Mouse (Mus musculus) forebrain, embryonic 14.5 days (tissue): ENCODE results near the gene Tpbg. TPM values are rescaled to one million over a fixed set of nuclear protein-coding genes. Genes with fewer than 3 reads are reported as not detected.
A peak's percentile ranks its signal among the peaks of the same experiment; 100 is the strongest.

Source experiments
- ATAC-seq: fragments of 200-750 bp; cut with Nextera tagmentation; 2 replicates; pipeline ENCODE4 v1.8.0; 2017; ENCODE audit warnings: mild to moderate bottlenecking, moderate library complexity
- DNase-seq: peaks from one replicate; pipeline ENCODE4 v3.0.0-alpha.2; 2015; ENCODE audit warnings: low spot score
- H3K27ac ChIP-seq: fragments of 300-500 bp; sonication (generic); 2 replicates; pipeline ENCODE4 v1.5.1; 2014; ENCODE audit warnings: low read depth, mild to moderate bottlenecking, control low read depth, low read length, moderate library complexity
- H3K27me3 ChIP-seq: fragments of 300-500 bp; sonication (generic); replicated peaks from 2 replicates; pipeline ENCODE4 v1.6.1; 2014; ENCODE audit warnings: low read length, control low read depth, mixed read lengths; ENCODE audit not compliant: control insufficient read depth, insufficient read depth
- H3K36me3 ChIP-seq: fragments of 300-500 bp; sonication (generic); 2 replicates; pipeline ENCODE4 v1.6.1; 2014; ENCODE audit warnings: low read length, control low read depth; ENCODE audit not compliant: control insufficient read depth, insufficient read depth
- H3K4me1 ChIP-seq: fragments of 300-500 bp; sonication (generic); 2 replicates; pipeline ENCODE4 v1.6.1; 2014; ENCODE audit warnings: antibody characterized with exemption, low read length, control low read depth; ENCODE audit not compliant: control insufficient read depth, insufficient read depth
- H3K4me2 ChIP-seq: fragments of 300-500 bp; sonication (generic); 2 replicates; pipeline ENCODE4 v1.6.1; 2014; ENCODE audit warnings: mild to moderate bottlenecking, control low read depth, low read length
- H3K4me3 ChIP-seq: fragments of 300-500 bp; sonication (generic); 2 replicates; pipeline ENCODE4 v1.5.1; 2014; ENCODE audit warnings: low read depth, low read length, control low read depth
- H3K9ac ChIP-seq: fragments of 300-500 bp; sonication (generic); 2 replicates; pipeline ENCODE4 v1.6.1; 2014; ENCODE audit warnings: mild to moderate bottlenecking, low read length, control low read depth, moderate library complexity
- H3K9me3 ChIP-seq: fragments of 300-500 bp; sonication (generic); replicated peaks from 2 replicates; pipeline ENCODE4 v1.6.1; 2016; ENCODE audit warnings: low read length, control low read depth, mixed read lengths; ENCODE audit not compliant: control insufficient read depth
- WGBS: fragments of 180-500 bp; shearing (Covaris S2); extraction: QIAGEN DNeasy Blood & Tissue Kit; methylation state at CpG from one replicate; pipeline ENCODE4 v1.1.7; 2014; 5-methylcytosine and 5-hydroxymethylcytosine counted together
- polyA plus RNA-seq: library from polyadenylated mRNA; unstranded; fragments of >200 nt; fragmentation: Nextera tagmentation; extraction: Ambion mirVana; gene quantifications from 2 replicates; pipeline ENCODE4 v1.2.1, GENCODE M21; 2014

Gene Tpbg
- polyA plus RNA-seq, 1 experiment from 2014 or later, result 15.5 TPM

DNA sequence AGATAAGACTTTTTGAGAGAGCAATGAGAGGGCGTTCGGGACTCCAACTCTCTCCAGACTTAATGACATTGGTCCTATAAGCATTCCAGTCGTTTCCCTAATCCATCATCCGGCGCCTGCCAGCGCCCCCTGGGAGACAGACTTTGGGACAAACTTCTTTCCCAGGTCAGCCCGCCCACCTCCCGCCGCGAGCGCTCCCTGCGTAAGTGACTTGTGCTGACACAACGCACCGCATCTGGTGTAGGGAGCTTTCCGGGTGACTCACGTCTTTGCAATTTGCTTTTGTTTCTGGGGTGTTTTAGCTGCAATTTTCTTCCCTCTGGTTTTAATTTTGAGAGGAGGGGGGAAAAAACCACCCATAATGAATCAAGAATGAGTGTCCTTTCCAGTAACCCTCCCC lies 289 bp upstream of the Tpbg start:
- Histone ChIP-seq H3K27ac (no peak overlapping the region), H3K36me3 (no peaks in the 10 kb centered on the region), H3K9me3 (no peaks in the 10 kb centered on the region), H3K27me3 (peaks cover 4% of the 10 kb centered on the region; the same call in 1 of the 2 replicates), H3K4me2 (peak overlapping the region; percentile 94), H3K4me3 (peak overlapping the region; percentile 70), H3K9ac (peak overlapping the region; percentile 75; the same call in 1 of the 2 replicates), H3K4me1 (peaks cover 10% of the 10 kb centered on the region)
- DNase-seq (peak; percentile 54), ATAC-seq (no peak)
- WGBS, result under 1% methylated on average over 16 of the region's 16 CpGs

DNA sequence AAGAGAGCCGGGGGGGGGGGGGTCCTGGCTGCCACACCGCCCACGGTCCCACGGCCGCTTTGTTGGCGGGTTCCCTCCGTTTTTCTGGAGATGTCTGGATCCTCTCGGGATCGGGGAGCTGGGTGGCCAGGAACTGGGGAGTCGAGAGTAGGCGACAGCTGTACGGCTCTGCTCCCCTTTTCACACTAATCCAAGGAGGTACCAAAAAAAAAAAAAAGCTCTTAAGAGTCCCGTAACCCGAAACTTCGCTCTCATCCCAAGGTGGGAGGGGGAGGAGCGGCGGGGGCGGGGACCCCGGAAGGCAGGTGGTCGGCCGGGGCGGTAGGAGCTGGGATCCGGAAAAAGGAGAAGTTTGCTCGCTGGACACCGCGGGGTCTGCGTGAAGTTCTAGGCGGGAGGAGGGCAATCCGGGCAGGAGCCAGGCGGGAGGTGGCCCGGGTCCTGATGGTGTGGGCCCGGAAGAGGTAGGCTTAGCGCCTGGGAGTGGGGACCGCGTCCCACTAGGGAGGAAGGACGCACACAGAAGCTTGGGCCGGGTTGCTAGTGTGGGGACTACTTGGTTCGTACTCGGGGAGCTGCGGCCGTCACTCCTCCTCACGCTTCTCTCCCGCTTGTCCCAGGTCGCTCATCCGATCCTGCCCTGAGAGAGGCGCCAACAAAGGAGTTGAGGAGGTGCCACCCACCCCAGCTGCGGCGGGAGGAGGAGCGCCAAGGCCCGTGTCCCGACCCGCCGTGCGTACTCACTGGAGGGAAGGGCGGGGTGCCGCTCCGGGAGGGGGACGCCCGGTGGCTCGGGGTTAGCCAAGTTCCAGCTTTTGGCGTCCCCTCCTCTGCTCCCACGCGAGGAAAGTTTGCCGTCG lies 1.1 kb downstream of the Tpbg start:
- H3K9me3 ChIP-seq, result no peaks in the 10 kb centered on the region
- H3K27me3 ChIP-seq, result peaks cover 4% of the 10 kb centered on the region; the same call in 1 of the 2 replicates
- peak overlapping the region; percentile 75 for H3K9ac ChIP-seq
- WGBS, result under 1% methylated on average over 58 of the region's 65 CpGs
- peak overlapping the region; percentile 94 for H3K4me2 ChIP-seq
- H3K4me1 ChIP-seq, result peaks cover 10% of the 10 kb centered on the region
- peak; percentile 68 for ATAC-seq
- peak; percentile 60 for DNase-seq
- H3K27ac ChIP-seq, result peak overlapping the region; percentile 71
- peaks cover 3% of the 10 kb centered on the region; the same call in 1 of the 2 replicates for H3K36me3 ChIP-seq
- peak overlapping the region; percentile 70 for H3K4me3 ChIP-seq

DNA sequence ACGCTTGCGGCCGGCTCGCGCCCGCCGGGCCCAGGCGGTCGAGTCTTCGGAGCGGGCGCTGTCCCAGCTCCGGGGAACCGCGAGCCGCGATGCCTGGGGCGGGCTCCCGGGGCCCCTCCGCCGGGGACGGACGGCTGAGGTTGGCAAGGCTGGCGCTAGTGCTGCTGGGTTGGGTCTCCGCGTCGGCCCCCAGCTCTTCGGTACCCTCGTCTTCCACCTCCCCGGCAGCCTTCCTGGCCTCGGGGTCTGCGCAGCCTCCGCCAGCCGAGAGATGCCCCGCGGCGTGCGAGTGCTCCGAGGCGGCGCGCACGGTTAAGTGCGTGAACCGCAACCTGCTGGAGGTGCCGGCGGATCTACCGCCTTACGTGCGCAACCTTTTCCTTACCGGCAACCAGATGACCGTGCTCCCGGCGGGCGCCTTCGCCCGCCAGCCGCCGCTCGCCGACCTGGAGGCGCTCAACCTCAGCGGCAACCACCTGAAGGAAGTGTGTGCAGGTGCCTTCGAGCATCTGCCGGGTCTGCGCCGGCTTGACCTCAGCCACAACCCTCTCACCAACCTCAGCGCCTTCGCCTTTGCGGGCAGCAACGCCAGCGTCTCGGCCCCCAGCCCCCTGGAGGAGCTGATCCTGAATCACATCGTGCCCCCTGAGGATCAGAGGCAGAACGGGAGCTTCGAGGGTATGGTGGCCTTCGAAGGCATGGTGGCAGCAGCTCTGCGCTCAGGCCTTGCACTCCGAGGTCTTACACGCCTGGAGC lies 1.9 kb downstream of the Tpbg start:
- peak overlapping the region; percentile 75 for H3K9ac ChIP-seq

DNA sequence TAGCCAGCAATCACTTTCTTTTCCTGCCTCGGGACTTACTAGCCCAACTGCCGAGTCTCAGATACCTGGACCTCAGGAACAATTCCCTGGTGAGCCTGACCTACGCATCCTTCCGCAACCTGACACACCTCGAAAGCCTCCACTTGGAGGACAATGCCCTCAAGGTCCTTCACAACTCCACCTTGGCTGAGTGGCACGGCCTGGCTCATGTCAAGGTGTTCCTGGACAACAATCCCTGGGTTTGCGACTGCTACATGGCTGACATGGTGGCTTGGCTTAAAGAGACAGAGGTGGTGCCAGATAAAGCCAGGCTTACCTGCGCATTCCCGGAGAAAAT lies 2.4 kb downstream of the Tpbg start:
- DNase-seq, result peak; percentile 14
- Histone ChIP-seq H3K4me2 (peak overlapping the region; percentile 94), H3K9me3 (no peaks in the 10 kb centered on the region), H3K27me3 (peaks cover 4% of the 10 kb centered on the region; the same call in 1 of the 2 replicates), H3K9ac (peak overlapping the region; percentile 75), H3K4me1 (peaks cover 10% of the 10 kb centered on the region), H3K36me3 (peaks cover 3% of the 10 kb centered on the region; the same call in 1 of the 2 replicates), H3K4me3 (peak overlapping the region; percentile 70), H3K27ac (no peak overlapping the region)
- ATAC-seq, result no peak
- WGBS, result 66% methylated on average over 9 of the region's 9 CpGs

More for the DNA sequence above, 1.9 kb downstream of the Tpbg start:
- WGBS, result 3% methylated on average over 80 of the region's 80 CpGs
- peaks cover 4% of the 10 kb centered on the region; the same call in 1 of the 2 replicates for H3K27me3 ChIP-seq
- DNase-seq (peak; percentile 60), ATAC-seq (peak; percentile 52)
- peaks cover 3% of the 10 kb centered on the region; the same call in 1 of the 2 replicates for H3K36me3 ChIP-seq
- H3K4me1 ChIP-seq, result peaks cover 10% of the 10 kb centered on the region
- peak overlapping the region; percentile 70 for H3K4me3 ChIP-seq
- peak overlapping the region; percentile 94 for H3K4me2 ChIP-seq
- no peaks in the 10 kb centered on the region for H3K9me3 ChIP-seq
- H3K27ac ChIP-seq, result peak overlapping the region; percentile 71; the same call in 1 of the 2 replicates

DNA sequence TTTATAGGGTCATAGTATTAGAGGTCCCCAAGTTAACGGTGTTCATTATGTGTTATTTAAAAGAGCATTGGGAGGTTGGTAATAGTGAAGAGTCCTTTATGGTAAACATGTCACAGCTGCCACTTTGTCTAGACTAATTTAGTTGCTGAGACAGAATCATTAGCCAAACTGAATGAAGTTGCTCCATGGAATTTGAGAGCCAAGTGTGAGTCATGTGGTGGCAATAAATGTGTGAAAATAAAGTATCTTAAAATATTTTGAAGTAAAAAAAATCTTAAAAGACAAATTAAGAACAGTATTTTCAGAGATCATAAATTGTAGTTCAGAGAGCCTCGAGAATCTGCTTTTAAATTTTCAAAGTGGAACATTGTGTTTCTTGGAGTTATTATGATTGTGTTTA lies 4.0 kb downstream of the Tpbg start:
- H3K4me2 ChIP-seq, result no peak overlapping the region
- peaks cover 4% of the 10 kb centered on the region; the same call in 1 of the 2 replicates for H3K27me3 ChIP-seq
- H3K9me3 ChIP-seq, result no peaks in the 10 kb centered on the region
- H3K36me3 ChIP-seq, result peaks cover 3% of the 10 kb centered on the region; the same call in 1 of the 2 replicates
- H3K4me3 ChIP-seq, result no peak overlapping the region
- H3K4me1 ChIP-seq, result peaks cover 10% of the 10 kb centered on the region
- DNase-seq (peak; percentile 76), ATAC-seq (no peak)
- no peak overlapping the region for H3K27ac ChIP-seq
- no peak overlapping the region for H3K9ac ChIP-seq
- 42% methylated on average over 2 of the region's 2 CpGs for WGBS

DNA sequence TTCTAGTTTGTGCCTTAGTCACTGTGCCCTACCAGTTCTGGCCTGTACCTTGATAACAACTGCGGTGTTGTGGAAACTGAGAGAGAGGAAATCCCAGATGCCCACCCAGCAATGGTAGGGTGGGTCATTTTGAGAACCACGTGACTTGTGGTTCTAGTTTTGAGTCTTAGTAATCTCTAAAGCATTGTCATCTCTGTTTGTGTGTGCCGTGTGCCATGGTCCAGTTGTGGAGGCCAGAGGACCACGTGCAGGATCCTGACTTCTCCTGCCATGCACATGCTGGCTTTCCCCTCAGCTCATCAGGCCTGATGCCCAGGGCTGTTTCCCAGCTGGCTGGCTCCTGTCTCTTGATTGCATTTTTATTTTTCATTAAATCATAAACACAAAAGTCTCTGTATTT lies 12.6 kb downstream of the Tpbg start:
- ATAC-seq, result no peak
- H3K36me3 ChIP-seq, result no peaks in the 10 kb centered on the region
- 90% methylated on average over 4 of the region's 4 CpGs for WGBS
- no peak for DNase-seq
- no peak overlapping the region for H3K27ac ChIP-seq
- H3K4me1 ChIP-seq, result no peaks in the 10 kb centered on the region
- no peak overlapping the region for H3K4me2 ChIP-seq
- H3K27me3 ChIP-seq, result no peaks in the 10 kb centered on the region
- no peak overlapping the region for H3K9ac ChIP-seq
- no peaks in the 10 kb centered on the region for H3K9me3 ChIP-seq
- no peak overlapping the region for H3K4me3 ChIP-seq

DNA sequence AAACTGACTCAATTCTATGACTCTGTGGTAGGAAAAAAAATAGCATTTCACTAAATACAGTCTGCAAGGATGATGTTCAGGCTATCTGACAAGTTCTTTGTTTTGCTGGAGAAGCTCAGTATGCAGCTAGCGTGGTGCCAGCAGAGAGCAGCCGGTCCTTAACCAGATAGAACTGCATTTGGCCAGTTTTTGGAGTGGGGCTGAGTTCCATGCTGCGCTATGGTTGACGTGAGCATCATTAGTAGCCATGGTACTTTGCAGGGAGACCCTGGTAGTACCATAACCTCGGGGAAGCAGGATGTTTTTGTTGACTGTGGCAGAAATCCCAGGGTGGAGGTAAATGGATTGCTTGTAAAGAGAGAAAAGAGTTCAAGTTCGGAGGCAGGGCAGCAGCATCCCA lies 14.3 kb downstream of the Tpbg start:
- 0 out of 2 replicates have a peak, but pooled peaks cover 5% of the 10 kb centered on the region for H3K4me1 ChIP-seq
- H3K27ac ChIP-seq, result no peak overlapping the region
- no peaks in the 10 kb centered on the region for H3K9me3 ChIP-seq
- no peaks in the 10 kb centered on the region for H3K27me3 ChIP-seq
- no peak for ATAC-seq
- H3K4me3 ChIP-seq, result no peak overlapping the region
- no peak overlapping the region for H3K4me2 ChIP-seq
- H3K9ac ChIP-seq, result no peak overlapping the region
- H3K36me3 ChIP-seq, result no peaks in the 10 kb centered on the region
- WGBS, result 68% methylated on average over 6 of the region's 6 CpGs
- peak; percentile 27 for DNase-seq

DNA sequence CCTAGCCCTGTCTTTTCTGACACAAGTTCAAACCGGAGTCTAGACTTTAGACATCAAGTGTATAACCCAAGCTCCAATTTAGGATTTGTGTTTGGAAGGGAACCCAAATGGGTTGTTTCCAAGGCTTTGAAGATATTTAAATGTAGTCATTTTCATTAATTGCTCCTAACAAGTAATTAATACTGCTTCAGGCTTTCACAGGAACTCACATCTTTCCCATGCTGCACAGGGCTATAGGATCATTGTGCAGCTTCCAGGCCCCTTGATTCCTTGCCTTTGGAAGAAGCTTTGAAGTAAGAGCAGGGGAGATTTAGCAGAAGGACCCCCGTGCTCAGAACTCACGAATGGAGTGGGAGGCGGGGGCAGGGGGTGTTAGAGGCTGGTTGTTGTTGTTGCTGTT lies 18.9 kb downstream of the Tpbg start:
- peak; percentile 68 for DNase-seq

More for the DNA sequence above, 18.9 kb downstream of the Tpbg start:
- Histone ChIP-seq H3K9ac (no peak overlapping the region; the same call in 1 of the 2 replicates), H3K27me3 (no peaks in the 10 kb centered on the region), H3K27ac (no peak overlapping the region), H3K9me3 (no peaks in the 10 kb centered on the region), H3K4me1 (0 out of 2 replicates have a peak, but pooled peaks cover 5% of the 10 kb centered on the region), H3K4me2 (no peak overlapping the region), H3K4me3 (no peak overlapping the region), H3K36me3 (no peaks in the 10 kb centered on the region)
- ATAC-seq, result peak; percentile 67; the same call in 1 of the 2 replicates
- 14% methylated on average over 4 of the region's 4 CpGs for WGBS
